Mouse (Mus musculus) ovary, adult 18-20 months (tissue): Measurements from ENCODE around the gene Thumpd2.

ENCODE experiments used
- DNase-seq: peaks from one replicate; pipeline ENCODE4 v3.0.0; 2022; ENCODE audit warnings: low spot score, mixed read lengths

The Thumpd2 gene

DNA sequence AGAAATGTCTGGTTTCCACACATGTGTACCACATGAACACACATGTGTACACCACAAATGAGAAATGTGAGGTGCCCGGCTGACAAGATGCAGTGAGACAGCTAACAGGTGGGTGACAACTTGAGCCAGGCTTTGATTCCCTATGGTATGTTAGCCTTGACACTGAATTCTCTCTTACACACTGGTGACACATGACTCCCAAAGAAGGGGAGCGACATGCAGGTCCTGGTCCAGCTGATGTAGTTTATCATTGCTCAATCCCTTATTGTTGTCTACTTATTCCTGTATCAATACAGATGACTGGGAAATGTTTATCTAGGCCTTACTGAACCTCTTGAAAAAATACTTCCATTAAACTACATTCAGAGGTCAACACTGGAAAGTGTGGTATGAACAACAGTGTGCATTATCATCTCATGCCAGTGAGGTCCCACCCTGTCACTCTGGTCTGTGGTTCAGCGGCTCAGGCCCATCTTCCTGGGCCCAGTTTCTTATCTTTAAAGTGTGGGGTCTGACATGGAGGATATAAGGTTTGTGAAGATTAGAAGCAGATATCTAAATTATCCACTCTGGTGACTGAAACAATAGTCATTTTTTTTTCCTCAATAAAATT lies 32.9 kb downstream of the Thumpd2 start:
- no peak for DNase-seq

DNA sequence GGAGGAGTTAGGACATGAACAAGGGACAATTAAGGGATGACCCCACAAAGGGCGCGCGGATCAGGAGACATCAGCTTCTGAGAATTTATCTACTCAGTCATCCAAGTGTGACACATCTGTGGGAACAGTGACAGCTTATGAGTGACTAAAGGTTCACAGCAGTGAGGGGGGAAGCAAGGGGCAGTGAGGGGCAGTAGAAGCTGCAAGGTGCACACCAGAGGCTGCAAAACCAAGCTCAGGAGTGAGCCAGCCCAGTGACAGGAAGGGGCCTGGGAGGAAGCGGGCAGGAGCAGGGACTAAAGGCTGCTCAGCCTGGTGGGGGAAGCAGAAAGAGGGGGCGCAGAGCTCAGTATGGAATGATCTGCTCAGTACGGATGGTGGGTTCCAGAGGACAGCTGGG lies 37.6 kb downstream of the Thumpd2 start:
- no peak for DNase-seq

DNA sequence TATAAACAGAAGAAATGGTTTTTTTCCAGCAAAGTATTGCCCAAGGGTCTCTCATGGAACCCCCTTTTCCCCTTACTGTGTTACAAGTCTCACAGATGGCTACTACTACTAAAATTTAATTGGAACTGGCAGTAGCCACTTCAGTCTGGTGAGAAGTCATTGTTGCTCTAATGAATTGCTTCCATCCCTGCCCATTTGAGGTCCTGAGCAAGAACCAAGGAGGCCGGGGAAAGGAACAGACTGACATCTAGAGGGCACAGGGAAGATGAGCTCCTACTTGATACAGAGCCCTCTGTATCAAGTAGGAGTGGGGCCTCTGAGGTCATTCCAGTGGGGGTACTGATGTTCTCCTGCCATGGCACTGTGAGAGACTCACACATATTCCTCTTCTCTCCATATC lies 47.8 kb downstream of the Thumpd2 start:
- DNase-seq: no peak

DNA sequence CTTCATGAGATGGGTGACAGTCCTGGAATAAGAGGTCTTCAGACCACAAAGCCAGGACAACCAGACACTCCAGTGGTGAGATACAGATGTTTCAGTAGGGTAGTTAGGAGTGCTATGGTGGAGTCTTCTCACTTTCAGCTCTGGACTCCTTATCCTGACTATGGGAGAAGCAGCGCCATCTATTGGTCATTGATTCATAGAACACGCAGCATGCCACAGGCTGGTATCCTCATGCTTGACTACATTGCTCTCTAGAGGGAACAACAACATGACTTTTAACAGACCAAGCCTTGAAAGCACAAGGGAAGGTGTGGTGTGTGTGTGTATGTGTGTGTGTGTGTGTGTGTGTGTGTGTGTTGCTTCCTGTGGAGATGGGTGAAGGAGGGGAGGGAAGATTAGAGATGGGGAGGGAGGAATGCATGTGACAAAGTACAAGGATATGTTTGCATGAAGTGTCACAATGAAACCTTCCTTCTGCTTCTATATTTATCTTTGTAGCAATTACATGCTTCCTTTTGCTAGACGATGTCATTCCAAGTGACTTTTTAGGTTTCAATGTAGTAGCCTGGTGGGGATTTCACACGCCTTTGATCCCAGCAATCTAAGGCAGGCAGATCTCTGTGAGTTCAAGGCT lies 49.0 kb downstream of the Thumpd2 start:
- DNase-seq: peak; percentile 12

DNA sequence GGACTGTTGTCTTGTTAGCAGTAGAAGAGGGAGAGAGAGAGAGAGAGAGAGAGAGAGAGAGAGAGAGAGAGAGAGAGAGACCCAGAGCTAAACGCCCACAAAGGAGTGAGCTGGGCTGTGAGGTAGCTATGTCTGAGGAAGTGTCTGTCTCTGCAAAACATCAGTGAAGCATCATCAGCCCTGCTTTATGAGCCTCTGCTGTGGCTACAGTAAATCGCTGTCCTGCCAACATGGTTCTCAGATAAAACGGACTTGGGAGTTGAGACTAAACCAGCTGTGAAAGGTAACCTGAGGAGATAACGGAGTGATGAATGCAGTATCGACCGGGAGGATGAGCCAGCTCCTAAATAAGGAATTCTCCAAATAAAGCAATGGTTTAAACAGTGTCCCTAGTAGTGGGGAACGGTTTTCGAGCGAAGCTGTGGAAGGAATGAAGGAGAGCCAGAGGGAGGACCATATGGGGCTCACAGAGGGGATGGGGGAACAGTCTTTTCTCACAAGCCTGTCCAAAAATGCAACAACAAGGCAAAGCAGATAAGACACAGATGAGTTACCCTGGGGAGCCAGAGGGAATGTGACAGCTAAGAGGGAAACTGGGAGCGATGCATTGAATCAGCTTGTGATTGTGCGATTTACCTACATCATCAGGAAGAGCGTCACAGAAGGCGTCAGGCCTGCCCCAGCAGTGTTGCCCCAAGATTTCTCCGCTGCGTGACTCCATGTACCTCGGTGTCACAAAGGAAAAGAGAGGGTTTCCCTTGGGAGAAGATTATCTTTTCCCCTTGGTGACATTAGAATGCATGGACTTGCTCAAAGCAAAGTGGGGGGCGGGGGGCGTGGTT lies 53.8 kb downstream of the Thumpd2 start:
- no peak for DNase-seq

DNA sequence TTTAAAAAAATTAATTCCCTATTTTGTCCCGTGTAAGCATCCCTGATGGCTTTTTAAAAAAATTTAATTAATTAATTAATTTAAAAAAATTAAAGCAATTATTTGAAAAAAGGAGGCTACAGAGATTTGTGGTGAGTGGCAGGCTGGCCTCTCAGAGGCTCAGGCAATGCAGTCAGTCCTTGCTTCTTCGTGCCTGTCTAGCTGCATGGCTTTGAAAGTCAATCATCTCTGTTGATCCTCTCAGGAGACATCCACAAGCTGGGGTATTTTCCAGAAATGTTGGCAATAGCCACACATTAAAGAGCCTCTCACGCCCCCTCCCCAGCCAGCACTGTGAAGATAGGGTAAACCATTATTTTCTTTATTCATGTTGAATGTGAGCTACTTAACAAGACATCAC lies 54.7 kb downstream of the Thumpd2 start:
- DNase-seq: no peak

DNA sequence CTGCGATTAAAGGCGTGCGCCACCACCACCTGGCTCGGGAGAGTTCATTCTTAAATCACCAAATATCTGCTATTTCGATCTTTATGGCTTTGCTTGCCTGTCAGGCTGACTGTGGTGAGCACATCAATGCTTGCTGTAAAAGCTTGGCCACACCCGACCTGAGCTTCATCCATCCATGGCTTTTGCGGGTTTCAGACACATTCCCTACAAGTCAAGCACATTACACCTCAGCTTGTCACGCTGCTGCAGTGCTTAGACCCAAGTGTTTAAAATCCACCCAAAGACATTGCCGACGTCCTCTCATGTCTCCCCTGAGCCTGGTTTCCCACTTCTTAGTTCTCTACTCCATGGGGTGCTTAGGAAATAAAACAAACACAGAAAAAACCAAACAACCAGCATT lies 55.8 kb downstream of the Thumpd2 start:
- no peak for DNase-seq

DNA sequence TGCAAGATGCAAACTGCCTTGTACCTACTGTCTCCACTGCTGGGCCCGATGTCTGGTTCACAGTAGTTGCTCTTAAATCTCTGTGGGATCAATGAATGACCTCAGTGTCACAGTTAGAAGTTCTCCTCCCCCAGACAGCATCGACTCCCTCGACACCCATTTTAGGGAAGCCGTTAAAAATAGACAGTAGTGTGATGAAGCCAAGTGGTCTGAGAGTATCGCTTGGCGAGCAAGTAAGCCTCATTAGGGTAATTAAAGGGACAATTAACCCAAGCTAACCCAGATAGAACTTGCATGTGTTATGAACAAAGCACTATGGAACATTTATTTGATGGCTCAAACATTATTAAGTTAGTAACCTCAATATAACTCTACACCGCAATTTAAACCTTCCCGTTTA lies 59.6 kb downstream of the Thumpd2 start:
- DNase-seq: no peak

DNA sequence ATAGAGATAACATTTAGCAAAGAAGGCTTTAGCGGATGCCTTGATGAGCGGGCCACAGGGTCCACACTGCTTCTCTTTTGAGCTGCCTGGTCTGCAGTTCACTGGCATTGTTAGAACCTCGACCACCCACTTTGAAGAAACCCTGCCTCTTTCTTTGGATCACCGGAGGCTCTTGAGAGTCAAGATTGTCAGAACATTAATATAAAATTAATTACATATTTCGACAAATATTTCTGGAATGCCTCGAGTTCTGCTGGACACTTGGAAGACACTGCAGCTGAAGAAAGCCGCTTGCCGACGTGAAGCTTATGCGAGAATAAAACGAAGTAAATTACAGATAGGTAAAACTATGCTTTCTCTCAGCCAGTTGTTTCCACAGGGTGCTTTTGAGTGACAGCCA lies 60.4 kb downstream of the Thumpd2 start:
- no peak for DNase-seq

DNA sequence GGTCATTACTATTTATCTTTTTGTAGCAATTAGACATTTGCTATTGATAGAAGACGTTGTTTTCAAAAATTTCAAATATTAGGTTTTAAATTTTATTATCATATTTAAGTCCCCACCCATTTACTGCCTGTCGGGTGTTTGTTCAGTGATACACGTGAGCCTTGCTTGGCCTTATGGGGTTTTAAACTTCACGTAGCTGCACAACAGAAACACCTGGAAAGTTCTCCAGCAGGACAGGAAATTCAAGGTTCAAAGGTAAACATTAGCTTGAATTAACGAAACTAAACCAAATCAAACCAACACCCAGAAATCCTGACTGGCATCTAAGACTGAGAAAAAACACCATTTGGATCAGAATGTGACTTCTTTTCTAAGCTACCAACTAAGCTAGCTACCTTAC lies 62.8 kb downstream of the Thumpd2 start:
- DNase-seq: no peak

DNA sequence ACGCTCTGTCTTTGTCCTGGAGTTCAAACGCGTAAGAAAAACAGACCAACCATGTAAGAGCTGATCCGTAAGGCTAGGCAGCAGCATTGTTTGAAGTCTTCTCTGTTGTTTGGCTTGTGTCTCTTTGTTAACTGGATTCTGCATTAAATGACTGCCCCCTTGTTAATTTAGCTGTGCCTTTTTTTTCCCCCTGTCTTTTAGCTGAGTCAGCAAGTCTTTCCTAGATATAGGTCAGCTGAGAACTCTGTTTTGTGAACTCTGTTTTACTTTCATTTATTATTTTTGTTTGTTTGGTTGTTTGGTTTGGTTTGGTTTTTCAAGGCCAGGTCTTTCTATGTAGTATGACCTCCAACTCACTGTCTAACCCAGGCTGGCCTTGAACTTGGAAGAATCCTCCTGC lies 63.2 kb downstream of the Thumpd2 start:
- no peak for DNase-seq

DNA sequence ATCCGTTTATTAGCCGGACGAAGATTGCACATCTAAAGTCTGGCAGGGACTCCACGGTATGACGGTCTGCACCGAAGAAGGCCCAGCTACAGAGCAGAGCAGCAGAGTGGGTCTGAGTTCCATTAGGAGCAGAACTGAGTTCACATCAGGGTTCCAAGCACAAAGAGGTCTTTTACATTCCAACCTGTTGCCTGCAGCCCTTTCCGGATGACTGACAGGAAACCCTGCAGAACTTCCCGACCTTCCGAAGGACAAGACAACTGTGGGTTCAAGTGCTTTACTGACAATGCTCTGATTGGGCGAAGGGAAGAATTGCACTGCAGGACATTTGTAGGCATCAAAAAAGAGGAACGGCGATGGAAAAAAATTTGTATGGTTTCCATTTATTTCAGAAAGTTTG lies 63.9 kb downstream of the Thumpd2 start:
- no peak for DNase-seq

DNA sequence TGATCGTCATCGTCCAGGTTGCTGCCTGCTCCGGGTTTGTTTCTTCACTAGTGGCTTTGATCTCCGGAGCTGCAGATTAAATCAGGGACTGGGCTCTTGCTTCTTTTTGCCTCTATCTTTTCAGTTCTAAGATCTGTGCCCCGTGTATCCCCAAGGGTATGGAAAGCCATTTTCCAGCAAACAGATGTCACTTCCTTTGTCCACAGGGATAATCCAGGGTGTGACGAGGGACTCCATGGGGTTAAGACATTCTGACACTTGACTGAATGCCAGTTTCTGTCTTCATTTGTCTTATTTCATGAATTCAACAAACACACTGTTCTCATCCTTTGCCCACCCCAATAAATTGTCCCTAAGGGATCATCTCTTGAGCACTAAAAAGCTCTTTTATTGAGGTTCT lies 65.9 kb downstream of the Thumpd2 start:
- no peak for DNase-seq

DNA sequence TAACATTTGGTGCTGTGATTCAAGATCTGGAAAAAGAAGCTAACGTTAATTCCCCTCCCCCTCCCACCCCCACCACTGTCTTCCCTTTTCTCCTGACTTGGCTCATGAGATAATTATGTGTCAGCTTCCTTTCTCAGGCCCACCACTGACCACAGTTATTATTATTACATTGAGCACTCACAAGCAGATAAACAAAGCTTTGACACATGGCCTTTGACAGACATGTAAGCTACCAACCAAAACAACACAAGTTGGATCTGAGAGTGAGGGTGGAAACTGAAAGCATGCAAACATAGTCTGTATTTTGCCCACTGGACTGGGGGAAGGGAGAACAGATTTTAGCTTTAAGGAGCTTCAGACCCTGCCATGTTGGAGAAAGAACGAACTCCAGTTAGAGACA lies 67.7 kb downstream of the Thumpd2 start:
- DNase-seq: no peak

DNA sequence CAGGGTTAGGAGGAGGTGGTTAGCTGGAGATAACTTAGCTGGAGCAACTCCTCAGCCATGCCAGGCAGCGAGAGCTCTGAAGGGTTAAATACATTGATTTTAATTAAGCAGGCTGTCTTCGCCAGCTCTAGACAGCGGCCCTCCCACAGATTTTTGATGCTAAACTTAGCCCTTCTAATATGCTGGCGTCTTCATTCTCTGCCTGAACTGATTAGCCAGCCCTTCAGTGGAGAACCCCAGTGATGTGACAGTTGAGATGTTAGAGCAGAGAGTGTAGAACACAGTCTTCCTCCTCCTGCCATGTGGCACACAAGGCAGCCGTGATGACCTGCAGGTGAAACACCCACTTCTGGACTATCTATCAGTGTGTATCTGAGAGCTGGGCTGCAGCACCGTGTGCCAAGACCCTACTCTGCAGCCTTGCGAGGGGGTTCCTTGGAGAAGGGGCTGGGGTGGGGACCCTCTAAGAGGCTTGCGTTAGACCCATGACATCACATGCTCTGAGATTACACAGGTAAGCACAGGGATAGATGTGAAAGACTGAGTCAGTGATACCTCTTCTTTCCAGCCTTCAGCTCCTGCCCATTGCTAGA lies 73.3 kb downstream of the Thumpd2 start:
- no peak for DNase-seq

DNA sequence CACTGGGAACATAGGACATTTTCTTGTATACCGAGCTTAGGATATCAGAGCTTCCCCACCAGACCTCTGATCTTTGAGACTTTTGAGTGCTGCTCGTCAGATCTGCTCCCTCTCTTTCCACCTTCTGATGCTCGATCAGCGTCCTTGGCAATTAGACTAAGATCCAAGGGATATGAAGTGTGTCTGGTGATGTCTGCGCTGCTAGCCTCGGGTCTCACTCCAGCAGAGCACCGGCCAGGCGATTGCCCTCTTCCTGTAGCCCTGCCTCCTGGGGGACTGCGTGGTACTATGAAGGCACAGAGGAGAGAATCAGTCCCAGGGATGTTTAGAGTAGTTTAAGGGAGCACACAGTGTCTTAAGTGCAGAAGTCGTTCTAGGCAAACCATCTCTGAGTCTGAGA lies 81.9 kb downstream of the Thumpd2 start:
- no peak for DNase-seq

DNA sequence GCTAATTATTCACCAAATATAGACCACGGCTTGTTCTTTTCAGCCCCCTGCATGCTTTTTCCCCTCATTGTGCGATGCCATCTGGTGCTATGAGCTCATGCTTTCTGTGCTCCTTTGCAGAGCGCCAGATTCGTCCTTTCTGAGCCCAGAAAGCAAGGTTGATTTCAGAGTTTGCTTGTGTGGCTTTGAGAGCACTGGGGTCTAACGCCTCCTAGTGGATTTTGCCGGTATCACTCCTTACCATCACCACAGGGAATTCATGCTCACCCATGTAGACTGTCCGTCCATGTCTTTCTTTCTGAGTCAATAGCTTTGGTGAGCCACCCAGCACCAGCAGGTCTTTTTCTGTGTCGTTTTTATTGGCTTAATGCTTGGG lies 82.5 kb downstream of the Thumpd2 start:
- DNase-seq: peak; percentile 49

DNA sequence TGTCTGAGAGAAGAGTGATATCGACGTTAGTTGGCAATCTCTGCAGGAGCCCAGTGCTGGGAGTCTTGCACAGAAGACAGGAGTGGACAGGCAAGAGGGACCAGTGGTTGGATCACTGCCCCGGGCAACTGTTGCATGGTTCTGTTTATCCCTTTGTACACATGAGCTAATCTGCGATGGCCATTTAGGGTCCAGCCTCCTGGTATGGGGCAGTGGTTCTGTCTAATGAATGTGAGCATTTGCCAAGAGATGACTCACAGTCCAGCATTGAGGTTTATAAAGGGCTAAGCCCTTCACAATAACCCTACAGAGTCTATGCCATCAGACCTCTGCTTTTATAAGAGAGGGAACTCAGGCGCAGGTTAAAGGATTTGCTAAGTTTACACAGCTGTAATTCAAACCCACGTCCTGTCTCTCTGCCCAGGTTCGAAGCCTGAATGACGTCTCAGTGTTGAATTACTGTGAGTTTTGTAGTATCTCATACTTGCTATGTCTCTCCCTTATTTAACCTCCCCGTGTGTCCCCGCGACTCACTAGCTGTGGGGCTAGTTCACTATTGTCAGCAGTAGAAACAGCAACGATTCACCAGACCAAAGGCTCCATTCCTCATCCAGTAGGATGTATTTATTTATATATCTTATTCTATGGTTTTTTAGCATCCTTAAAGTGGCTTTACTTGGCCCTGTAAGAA lies 83.0 kb downstream of the Thumpd2 start:
- DNase-seq: no peak

DNA sequence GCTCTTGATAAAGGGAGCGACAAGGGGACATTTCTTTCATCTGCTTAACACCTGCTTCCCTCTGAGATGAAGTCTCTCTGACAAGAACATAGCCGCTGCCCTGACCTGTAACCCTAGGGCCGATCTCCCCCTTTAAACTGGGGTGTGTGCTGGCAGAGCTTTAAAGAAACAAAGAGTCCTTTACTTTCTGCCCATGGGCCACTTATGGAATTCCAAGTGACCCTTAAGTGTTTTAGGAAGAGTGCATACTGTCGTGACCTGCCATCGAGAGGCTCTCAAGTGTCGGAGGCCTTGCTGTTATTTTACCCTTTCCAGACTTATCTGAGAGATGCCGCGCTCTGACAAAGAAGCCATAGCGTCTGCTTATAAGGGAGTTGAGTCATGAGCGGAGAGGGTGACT lies 84.8 kb downstream of the Thumpd2 start:
- no peak for DNase-seq

DNA sequence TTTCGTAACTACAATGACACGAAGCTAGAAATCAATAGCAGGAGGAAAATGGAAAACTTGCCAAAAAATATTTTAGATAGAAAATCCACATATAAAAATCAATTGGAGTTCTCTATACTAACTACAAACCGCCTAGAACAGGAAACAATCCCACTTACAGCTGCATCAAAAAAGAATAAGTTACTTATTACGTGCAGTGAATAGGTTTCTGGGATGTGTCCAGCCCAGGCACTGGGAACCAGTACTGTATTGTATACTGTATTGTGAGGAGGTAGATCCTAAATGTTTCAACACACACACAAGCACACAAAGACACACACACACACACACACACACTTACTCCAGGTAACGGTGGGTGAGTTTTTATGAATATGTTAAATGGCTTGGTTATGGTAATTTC lies 87.6 kb downstream of the Thumpd2 start:
- no peak for DNase-seq
